Mouse (Mus musculus): Measurements from ENCODE around the gene Lhx4. TPM values are rescaled to one million over a fixed set of nuclear protein-coding genes. Genes with fewer than 3 reads are reported as not detected.
A peak's percentile ranks its signal among the peaks of the same experiment; 100 is the strongest.

The Lhx4 gene
- 1.7 and 2.2 TPM in 2 replicates for polyA plus RNA-seq (2014; fragmentation: Nextera tagmentation; extraction: Ambion mirVana)

DNA sequence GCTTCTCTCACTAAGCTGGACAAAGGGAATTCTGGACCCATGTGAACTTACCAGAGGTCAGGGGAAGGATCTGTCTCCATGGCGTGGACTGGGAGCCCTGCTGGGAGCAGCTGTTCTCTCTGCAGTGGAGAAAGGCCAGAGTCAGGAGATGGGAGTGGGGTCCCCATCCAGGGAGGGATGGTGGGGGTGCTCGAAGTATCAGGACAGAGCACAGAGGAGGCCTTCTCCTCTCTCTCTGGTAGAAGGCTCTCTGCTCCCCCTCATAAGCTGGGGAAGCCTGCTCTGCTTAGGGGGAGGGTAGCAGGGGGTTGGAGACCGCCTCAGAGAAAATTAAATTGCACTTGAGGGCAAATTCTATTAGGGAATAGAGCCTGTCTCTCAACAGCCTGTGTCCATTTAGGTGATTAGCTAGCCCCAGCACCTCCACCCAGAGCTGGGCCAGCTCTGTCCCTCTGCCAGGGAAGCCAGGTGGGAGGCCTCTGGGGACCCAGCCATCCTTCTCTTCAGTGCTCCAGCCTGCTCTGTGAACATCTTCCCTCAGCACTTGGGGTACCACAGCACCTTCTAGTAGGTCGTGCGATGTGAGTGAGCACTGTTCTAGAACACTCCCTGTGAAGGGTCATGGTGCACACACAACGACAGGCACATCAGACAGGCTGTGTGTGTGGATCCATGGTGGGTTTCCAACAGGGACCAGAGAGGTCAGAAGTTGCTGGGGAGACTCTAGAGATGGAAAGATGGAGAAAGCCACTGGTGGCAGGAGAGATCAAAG lies at the start of gene Lhx4:
TSS of gene Lhx4 (minus strand) at position 201 of the 772 bp plus-strand sequence.
- DNase-seq (ENCODE audit: low spot score, missing footprints) (peak; percentile 80), ATAC-seq (ENCODE audit: low FRiP score) (peak; percentile 38; the same call in 1 of the 2 replicates)
- Histone ChIP-seq H3K27me3 (ENCODE audit: control insufficient read depth, insufficient read depth, low read length) (peaks cover 84% of the 10 kb centered on the region), H3K27ac (ENCODE audit: low read depth, low read length) (no peak within 1 kb of the TSS), H3K4me2 (no peak within 1 kb of the TSS), H3K9ac (ENCODE audit: low read length) (no peak within 1 kb of the TSS), H3K4me1 (ENCODE audit: control insufficient read depth, insufficient read depth, low read length) (peaks cover 3% of the 10 kb centered on the region), H3K4me3 (ENCODE audit: low read depth, low read length) (no peak within 1 kb of the TSS), H3K36me3 (ENCODE audit: control insufficient read depth, insufficient read depth, low read length) (no peaks in the 10 kb centered on the region), H3K9me3 (ENCODE audit: control insufficient read depth, low read length) (no peaks in the 10 kb centered on the region)
- WGBS: 60% methylated on average over 6 of the region's 6 CpGs

DNA sequence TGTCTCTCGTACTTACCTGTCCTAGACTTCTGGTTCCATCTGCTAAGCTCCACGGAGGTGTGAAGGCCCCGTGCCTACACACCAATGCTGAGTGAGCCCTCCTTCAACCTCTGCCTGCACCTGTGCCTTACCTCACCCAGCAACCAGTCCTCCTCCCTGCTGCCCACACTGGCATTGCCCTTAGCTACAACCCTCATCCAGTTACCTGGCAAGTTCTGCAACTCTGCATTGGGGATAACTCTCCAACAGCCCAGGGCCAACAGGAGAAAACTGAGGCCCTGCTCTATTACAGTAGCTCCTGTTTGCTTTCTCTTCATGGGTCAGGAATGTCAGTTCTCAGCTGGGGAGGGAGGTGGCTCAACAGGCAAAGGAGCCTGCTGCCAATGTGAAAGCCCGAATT lies 46.5 kb upstream of the Lhx4 start:
- 90% methylated on average over 4 of the region's 4 CpGs for WGBS
- no peak for DNase-seq (ENCODE audit: low spot score, missing footprints)

DNA sequence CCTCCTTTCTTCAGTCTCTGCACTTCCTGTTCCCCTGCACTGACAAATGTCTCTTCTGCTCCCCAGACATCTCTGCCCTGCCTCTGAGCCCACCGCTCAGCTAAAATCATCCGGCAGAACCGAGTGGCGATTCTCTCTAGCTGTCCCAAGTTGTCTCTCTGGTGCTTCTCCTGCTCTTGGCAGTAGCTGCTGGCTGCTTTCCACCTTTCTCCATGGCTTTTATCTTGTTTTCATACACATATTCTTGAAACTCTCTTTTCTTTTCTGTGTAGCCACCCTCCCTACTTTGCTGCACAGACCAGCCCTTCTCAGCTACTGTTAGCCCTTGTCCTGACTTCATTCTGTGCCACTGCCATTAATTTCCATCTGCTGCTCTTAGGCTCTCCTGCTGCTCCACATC lies 45.9 kb upstream of the Lhx4 start:
- Histone ChIP-seq H3K27me3 (ENCODE audit: control insufficient read depth, insufficient read depth, low read length) (no peaks in the 10 kb centered on the region), H3K9ac (ENCODE audit: low read length) (no peak overlapping the region), H3K36me3 (ENCODE audit: control insufficient read depth, insufficient read depth, low read length) (no peaks in the 10 kb centered on the region), H3K4me3 (ENCODE audit: low read depth, low read length) (no peak overlapping the region), H3K4me1 (ENCODE audit: control insufficient read depth, insufficient read depth, low read length) (no peaks in the 10 kb centered on the region), H3K9me3 (ENCODE audit: control insufficient read depth, low read length) (no peaks in the 10 kb centered on the region), H3K27ac (ENCODE audit: low read depth, low read length) (no peak overlapping the region), H3K4me2 (no peak overlapping the region)
- DNase-seq (ENCODE audit: low spot score, missing footprints) (no peak), ATAC-seq (ENCODE audit: low FRiP score) (no peak)
- 92% methylated on average over 4 of the region's 4 CpGs for WGBS

More for the DNA sequence above, 46.5 kb upstream of the Lhx4 start:
- Histone ChIP-seq H3K4me3 (ENCODE audit: low read depth, low read length) (no peak overlapping the region), H3K9ac (ENCODE audit: low read length) (no peak overlapping the region), H3K36me3 (ENCODE audit: control insufficient read depth, insufficient read depth, low read length) (no peaks in the 10 kb centered on the region; the same call in 1 of the 2 replicates), H3K27me3 (ENCODE audit: control insufficient read depth, insufficient read depth, low read length) (no peaks in the 10 kb centered on the region), H3K9me3 (ENCODE audit: control insufficient read depth, low read length) (no peaks in the 10 kb centered on the region), H3K4me2 (no peak overlapping the region), H3K4me1 (ENCODE audit: control insufficient read depth, insufficient read depth, low read length) (no peaks in the 10 kb centered on the region), H3K27ac (ENCODE audit: low read depth, low read length) (no peak overlapping the region)
- no peak for ATAC-seq (ENCODE audit: low FRiP score)

DNA sequence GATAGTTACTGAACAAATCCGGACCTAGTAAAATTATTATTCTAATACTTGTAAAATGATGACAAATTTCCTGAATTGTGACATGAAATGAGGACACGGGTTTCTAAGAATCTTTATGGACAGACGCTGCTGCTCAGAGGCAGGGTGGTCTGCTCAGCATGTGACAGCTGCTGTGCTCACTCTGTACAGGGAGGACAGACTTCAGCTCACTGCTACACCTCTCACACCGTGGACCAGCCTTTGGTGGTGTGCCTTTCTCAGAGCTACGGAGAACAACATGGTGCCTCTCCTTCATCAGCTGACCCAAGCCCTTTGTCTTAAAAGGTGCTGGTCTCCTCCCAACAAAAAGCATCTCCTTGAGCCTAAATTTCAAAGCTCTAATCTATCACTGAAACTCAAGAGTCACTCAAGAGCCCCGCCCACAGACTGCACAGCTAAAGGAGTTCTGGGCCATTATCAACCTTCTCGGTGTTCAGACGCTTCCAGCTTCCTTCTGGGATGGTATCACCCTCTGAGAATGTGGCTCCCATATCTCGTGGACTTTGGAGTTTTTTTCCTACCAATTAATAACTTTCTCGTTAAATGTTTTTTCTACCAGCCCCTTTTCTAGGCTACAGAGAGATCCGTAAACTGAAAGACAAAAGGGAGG lies 45.4 kb upstream of the Lhx4 start:
- Histone ChIP-seq H3K36me3 (ENCODE audit: control insufficient read depth, insufficient read depth, low read length) (no peaks in the 10 kb centered on the region), H3K4me3 (ENCODE audit: low read depth, low read length) (no peak overlapping the region), H3K9ac (ENCODE audit: low read length) (no peak overlapping the region), H3K4me2 (no peak overlapping the region), H3K27me3 (ENCODE audit: control insufficient read depth, insufficient read depth, low read length) (no peaks in the 10 kb centered on the region), H3K9me3 (ENCODE audit: control insufficient read depth, low read length) (no peaks in the 10 kb centered on the region), H3K4me1 (ENCODE audit: control insufficient read depth, insufficient read depth, low read length) (no peaks in the 10 kb centered on the region), H3K27ac (ENCODE audit: low read depth, low read length) (no peak overlapping the region)
- ATAC-seq (ENCODE audit: low FRiP score) (no peak), DNase-seq (ENCODE audit: low spot score, missing footprints) (no peak)
- WGBS: 82% methylated on average over 11 of the region's 11 CpGs

DNA sequence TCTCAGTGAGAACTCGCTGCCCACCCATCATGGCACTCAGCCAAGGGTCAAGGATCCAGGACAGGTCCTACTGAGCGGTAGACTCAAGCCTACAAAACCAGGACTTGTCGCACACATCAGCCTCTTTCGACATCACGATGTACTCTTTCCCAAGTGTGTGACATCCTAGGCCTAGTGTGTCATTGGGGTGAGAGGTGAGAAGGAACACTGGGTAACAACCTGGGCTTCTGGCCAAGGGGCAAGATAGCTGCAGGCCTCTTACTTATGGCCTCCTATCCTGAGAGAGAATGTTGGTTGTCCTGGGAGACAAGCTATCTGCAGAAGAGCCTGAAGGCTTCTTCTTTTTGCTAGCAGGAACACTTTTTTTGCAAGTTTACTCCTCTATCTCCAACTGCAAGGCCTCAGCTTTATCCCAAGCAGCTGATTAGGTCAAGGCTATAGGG lies 44.3 kb upstream of the Lhx4 start:
- 96% methylated on average over 5 of the region's 5 CpGs for WGBS
- Histone ChIP-seq H3K4me2 (no peak overlapping the region), H3K27me3 (ENCODE audit: control insufficient read depth, insufficient read depth, low read length) (no peaks in the 10 kb centered on the region)

DNA sequence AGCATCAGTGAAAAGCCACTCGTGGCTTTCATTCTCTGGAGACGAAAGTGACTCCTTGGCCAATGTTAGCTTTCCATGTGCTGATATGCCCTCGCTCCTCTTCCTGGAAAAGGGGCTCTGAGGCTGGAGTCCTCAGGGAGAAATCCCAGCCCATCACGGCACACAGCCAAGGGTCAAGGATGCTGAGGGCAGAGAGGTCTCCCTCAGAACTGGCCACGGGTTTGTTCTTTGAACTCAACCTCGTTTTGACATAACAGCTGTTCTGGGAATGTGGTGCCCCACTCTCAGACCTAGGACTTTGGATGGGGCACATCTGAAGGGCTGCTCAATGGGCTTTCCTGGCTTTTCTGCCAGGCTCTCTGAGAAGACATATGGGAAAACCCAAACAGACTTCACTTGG lies 43.4 kb upstream of the Lhx4 start:
- Histone ChIP-seq H3K9me3 (ENCODE audit: control insufficient read depth, low read length) (no peaks in the 10 kb centered on the region), H3K27me3 (ENCODE audit: control insufficient read depth, insufficient read depth, low read length) (no peaks in the 10 kb centered on the region), H3K9ac (ENCODE audit: low read length) (no peak overlapping the region), H3K4me1 (ENCODE audit: control insufficient read depth, insufficient read depth, low read length) (no peaks in the 10 kb centered on the region; the same call in 1 of the 2 replicates), H3K4me2 (no peak overlapping the region), H3K36me3 (ENCODE audit: control insufficient read depth, insufficient read depth, low read length) (no peaks in the 10 kb centered on the region), H3K27ac (ENCODE audit: low read depth, low read length) (no peak overlapping the region), H3K4me3 (ENCODE audit: low read depth, low read length) (no peak overlapping the region)
- 90% methylated on average over 6 of the region's 6 CpGs for WGBS
- ATAC-seq (ENCODE audit: low FRiP score) (no peak), DNase-seq (ENCODE audit: low spot score, missing footprints) (peak; percentile 21)

More for the DNA sequence above, 44.3 kb upstream of the Lhx4 start:
- no peaks in the 10 kb centered on the region for H3K36me3 ChIP-seq (ENCODE audit: control insufficient read depth, insufficient read depth, low read length)
- H3K27ac ChIP-seq (ENCODE audit: low read depth, low read length): no peak overlapping the region
- no peak overlapping the region for H3K9ac ChIP-seq (ENCODE audit: low read length)
- H3K4me1 ChIP-seq (ENCODE audit: control insufficient read depth, insufficient read depth, low read length): no peaks in the 10 kb centered on the region
- H3K9me3 ChIP-seq (ENCODE audit: control insufficient read depth, low read length): no peaks in the 10 kb centered on the region
- DNase-seq (ENCODE audit: low spot score, missing footprints): no peak
- no peak overlapping the region for H3K4me3 ChIP-seq (ENCODE audit: low read depth, low read length)
- no peak for ATAC-seq (ENCODE audit: low FRiP score)

DNA sequence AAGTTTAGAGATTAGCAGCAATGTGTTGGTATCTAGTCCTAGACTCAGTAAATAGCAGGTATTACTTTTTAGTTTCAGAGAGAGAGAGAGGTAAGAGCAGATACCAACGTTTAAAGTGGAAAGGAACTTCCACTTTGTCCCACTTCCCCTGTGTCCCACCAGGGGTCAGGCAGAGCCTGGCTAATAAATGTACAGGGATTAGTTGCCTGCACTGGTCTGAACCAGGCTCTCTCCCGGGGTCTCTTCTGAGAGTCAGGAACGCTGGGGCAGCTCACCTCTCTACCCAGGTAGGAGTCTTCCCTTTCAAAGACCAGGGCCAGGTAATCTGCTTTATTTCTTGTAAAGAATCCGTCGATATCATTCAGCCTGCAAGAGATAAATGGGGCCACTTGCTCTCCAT lies 40.4 kb upstream of the Lhx4 start:
- H3K4me3 ChIP-seq (ENCODE audit: low read depth, low read length): no peak overlapping the region
- DNase-seq (ENCODE audit: low spot score, missing footprints) (peak; percentile 78), ATAC-seq (ENCODE audit: low FRiP score) (no peak)
- 67% methylated on average over 5 of the region's 5 CpGs for WGBS
- no peak overlapping the region for H3K9ac ChIP-seq (ENCODE audit: low read length)
- H3K4me1 ChIP-seq (ENCODE audit: control insufficient read depth, insufficient read depth, low read length): no peaks in the 10 kb centered on the region; the same call in 1 of the 2 replicates
- H3K27me3 ChIP-seq (ENCODE audit: control insufficient read depth, insufficient read depth, low read length): no peaks in the 10 kb centered on the region
- peaks cover 3% of the 10 kb centered on the region; the same call in 1 of the 2 replicates for H3K36me3 ChIP-seq (ENCODE audit: control insufficient read depth, insufficient read depth, low read length)
- H3K4me2 ChIP-seq: no peak overlapping the region
- H3K9me3 ChIP-seq (ENCODE audit: control insufficient read depth, low read length): no peaks in the 10 kb centered on the region
- no peak overlapping the region for H3K27ac ChIP-seq (ENCODE audit: low read depth, low read length)

DNA sequence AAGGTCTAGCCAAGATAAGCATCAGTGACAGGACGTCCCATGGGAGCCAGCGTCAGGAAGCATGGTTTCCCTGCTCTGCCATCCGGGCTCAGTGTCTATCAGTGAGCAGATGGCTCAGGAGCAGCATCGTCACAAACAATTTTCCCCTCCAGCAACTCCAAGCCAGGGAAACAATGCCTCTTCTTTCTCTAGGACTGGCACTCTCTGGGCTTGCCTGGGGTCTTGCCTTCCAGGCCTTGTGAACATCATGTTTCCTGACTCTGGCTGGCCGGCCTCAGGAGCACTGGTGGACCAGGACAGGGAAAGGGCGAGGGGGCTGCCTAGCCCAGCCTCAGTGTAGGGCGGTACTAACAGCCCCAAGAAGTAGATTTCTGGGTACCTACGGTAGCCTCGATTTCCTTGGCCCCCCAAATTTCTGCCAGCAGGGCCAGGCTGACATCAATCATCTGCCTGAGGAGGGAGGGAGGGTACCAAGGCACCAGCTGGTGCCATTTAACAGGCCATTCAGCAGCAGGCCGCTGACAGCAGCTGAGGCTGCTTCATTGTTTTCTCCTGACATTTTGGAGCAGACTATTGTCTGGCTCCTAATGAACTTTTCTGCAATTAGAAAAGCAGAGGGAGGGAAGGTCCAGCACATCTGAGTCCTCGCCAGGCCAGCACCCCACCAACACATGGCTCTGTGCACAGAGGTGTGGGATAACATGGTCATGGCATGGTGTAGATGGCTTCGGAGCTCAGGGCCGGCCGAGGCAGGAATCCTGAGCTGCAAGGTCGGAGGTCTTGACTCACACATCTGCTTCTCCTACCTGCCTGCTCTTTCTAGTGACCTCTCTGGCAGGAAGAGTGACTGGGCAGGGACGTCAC lies 38.9 kb upstream of the Lhx4 start:
- WGBS: 69% methylated on average over 16 of the region's 16 CpGs
- ATAC-seq (ENCODE audit: low FRiP score): peak; percentile 69
- H3K9me3 ChIP-seq (ENCODE audit: control insufficient read depth, low read length): no peaks in the 10 kb centered on the region
- H3K36me3 ChIP-seq (ENCODE audit: control insufficient read depth, insufficient read depth, low read length): peaks cover 6% of the 10 kb centered on the region; the same call in 1 of the 2 replicates
- H3K27ac ChIP-seq (ENCODE audit: low read depth, low read length): no peak overlapping the region; the same call in 1 of the 2 replicates
- no peaks in the 10 kb centered on the region; the same call in 1 of the 2 replicates for H3K4me1 ChIP-seq (ENCODE audit: control insufficient read depth, insufficient read depth, low read length)
- H3K9ac ChIP-seq (ENCODE audit: low read length): no peak overlapping the region
- H3K4me3 ChIP-seq (ENCODE audit: low read depth, low read length): no peak overlapping the region
- H3K27me3 ChIP-seq (ENCODE audit: control insufficient read depth, insufficient read depth, low read length): no peaks in the 10 kb centered on the region; the same call in 1 of the 2 replicates
- H3K4me2 ChIP-seq: no peak overlapping the region
- peak; percentile 84 for DNase-seq (ENCODE audit: low spot score, missing footprints)
